ENCODE assay signal across 8 mouse cellular contexts in genomic region chr16:57177254-57177653, GRCm38 (mm10). TPM values are rescaled to one million over a fixed set of nuclear protein-coding genes. Genes with fewer than 3 reads are reported as not detected.
DNase-seq lines count a peak whose midpoint lies in the region; ATAC-seq lines count a peak whose summit lies in the region.

No protein-coding gene starts in this region.

- ATAC-seq in frontal cortex, adult (ENCODE audit: low TSS enrichment), result peak; percentile 36; the same call in 1 of the 2 replicates
- ATAC-seq in neutrophil, adult 5-6 weeks (ENCODE audit: extremely low read depth, insufficient number of reproducible peaks, low FRiP score, poor library complexity, severe bottlenecking), result peak; percentile 80; the same call in 1 of the 2 replicates

- no peak for DNase-seq in frontal cortex, postnatal 25 days (ENCODE audit: low spot score in 2 of 2)
- DNase-seq in right cerebral cortex, postnatal 10 days (ENCODE audit: low spot score in 2 of 2), result peak; percentile 50 to 61
- DNase-seq in right cerebral cortex, postnatal 4 days, result no peak
- peak; percentile 25 to 49 for DNase-seq in cerebellum, postnatal 25 days
- DNase-seq in kidney, postnatal 36 days, result peak; percentile 49 to 52
- no peak for DNase-seq in adrenal gland, postnatal 4 days (ENCODE audit: low spot score in 2 of 2)

RNA-seq across cellular contexts. Expression of gene Nit2, which starts 10.1 kb away (rescaled TPM):
- total RNA-seq in neutrophil, adult 5-6 weeks (2017), result 11.8 and 17.1 TPM in 2 replicates
- 10 to 100 TPM; 75.0 to 85.9 TPM for total RNA-seq in adrenal gland, postnatal 4 days (2021)

RNA-seq across cellular contexts. Expression of gene Tbc1d23, which starts 54.0 kb away (rescaled TPM):
- 153 and 199 TPM in 2 replicates for total RNA-seq in neutrophil, adult 5-6 weeks (2017)
- 10 to 100 TPM; 46.3 to 48.9 TPM for total RNA-seq in adrenal gland, postnatal 4 days (2021)

RNA-seq across cellular contexts. Expression of gene Tomm70a, which starts 55.8 kb away (rescaled TPM):
- total RNA-seq in neutrophil, adult 5-6 weeks (2017), result 28.1 and 36.8 TPM in 2 replicates
- total RNA-seq in adrenal gland, postnatal 4 days (2021), result 10 to 100 TPM; 60.8 to 64.5 TPM

Comparison
In these comparisons a context has a peak if more than half of its experiments do, and no peak if none do; other contexts are left out.
1. DNase-seq: peak in right cerebral cortex, postnatal 10 days (2 of 2), cerebellum, postnatal 25 days (2 of 2) and kidney, postnatal 36 days (2 of 2); none in frontal cortex, postnatal 25 days (0 of 2), right cerebral cortex, postnatal 4 days (single experiment) and adrenal gland, postnatal 4 days (0 of 2).